Mouse (Mus musculus) ES-Bruce4 (cell line): ENCODE measurements at regions not wholly inside any gene's neighbourhood (a gene's known extent, or its start where the extent isn't known, plus 50 kb on each side); places are given as distances from the start of the nearest gene placed in this dataset.

ENCODE experiments used
- H3K27ac ChIP-seq: 2 replicates; pipeline ENCODE4 v1.5.1; 2012; ENCODE audit warnings: low read length, inconsistent platforms; ENCODE audit not compliant: insufficient read depth
- H3K27me3 ChIP-seq: 2 replicates; pipeline ENCODE4 v1.6.1; 2012; ENCODE audit warnings: mild to moderate bottlenecking, low read length, inconsistent platforms; ENCODE audit not compliant: control insufficient read depth, poor library complexity, insufficient read depth, severe bottlenecking
- H3K36me3 ChIP-seq: 2 replicates; pipeline ENCODE4 v1.6.1; 2012; ENCODE audit warnings: inconsistent platforms, mild to moderate bottlenecking, low read length, moderate library complexity; ENCODE audit not compliant: control insufficient read depth, poor library complexity, insufficient read depth, severe bottlenecking
- H3K4me1 ChIP-seq: one replicate; pipeline ENCODE4 v1.8.1; 2011; ENCODE audit warnings: low read length; ENCODE audit not compliant: control insufficient read depth, insufficient read depth
- H3K4me3 ChIP-seq: 2 replicates; pipeline ENCODE4 v1.5.1; 2011; ENCODE audit warnings: low read depth, mild to moderate bottlenecking, low read length
- H3K9ac ChIP-seq: 2 replicates; pipeline ENCODE4 v1.6.1; 2012; ENCODE audit warnings: low read depth, mild to moderate bottlenecking, inconsistent platforms; ENCODE audit not compliant: poor library complexity, severe bottlenecking
- H3K9me3 ChIP-seq: replicated peaks from 2 replicates; pipeline ENCODE4 v1.6.1; 2012; ENCODE audit warnings: mild to moderate bottlenecking, low read length, inconsistent platforms; ENCODE audit not compliant: control insufficient read depth, poor library complexity, insufficient read depth, severe bottlenecking
- CTCF ChIP-seq: IDR thresholded peaks from one replicate; pipeline ENCODE4 v1.8.1; 2011; ENCODE audit warnings: low read depth, low read length
- EP300 ChIP-seq: IDR thresholded peaks from 2 replicates; pipeline ENCODE4 v1.6.1; 2011; ENCODE audit warnings: low read depth, low read length; ENCODE audit not compliant: insufficient read depth
- POLR2A ChIP-seq: IDR thresholded peaks from one replicate; pipeline ENCODE4 v1.8.1; 2011; ENCODE audit warnings: low read length; ENCODE audit not compliant: insufficient read depth

GRCm38 (mm10) chr1:193721850-193722249 is 351.8 kb upstream of the Camk1g start:
- Histone ChIP-seq H3K27me3 (no peaks in the 10 kb centered on the region), H3K9ac (no peak overlapping the region), H3K4me1 (no peaks in the 10 kb centered on the region), H3K9me3 (peaks cover 5% of the 10 kb centered on the region; the same call in 1 of the 2 replicates), H3K4me3 (no peak overlapping the region), H3K36me3 (no peaks in the 10 kb centered on the region), H3K27ac (no peak overlapping the region)
- TF ChIP-seq CTCF, result no peak
- no peak for TF ChIP-seq POLR2A
- TF ChIP-seq EP300, result no peak

DNA sequence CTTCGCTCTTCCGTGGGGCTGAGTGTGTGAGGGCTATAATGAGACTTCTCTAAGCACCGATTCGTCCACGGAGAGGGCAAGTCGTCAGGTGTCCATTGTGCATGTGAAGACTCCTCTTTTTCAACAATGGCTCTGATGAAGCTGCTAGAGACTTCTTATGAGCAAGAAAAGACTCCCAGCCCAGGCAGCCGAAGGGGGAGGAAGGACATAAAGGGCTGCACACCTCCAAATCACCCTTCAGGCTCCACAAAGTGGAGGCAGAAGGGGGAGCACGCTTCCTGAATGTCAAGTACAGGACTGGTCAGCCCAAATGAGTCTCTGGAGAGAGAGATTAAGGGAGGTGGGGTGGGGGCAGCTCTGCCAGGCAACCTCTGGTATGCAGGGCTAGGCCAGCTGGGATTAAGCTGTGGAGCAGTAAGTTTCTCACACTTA is 350.3 kb upstream of the Camk1g start:
- no peak overlapping the region for H3K9ac ChIP-seq
- peaks cover 5% of the 10 kb centered on the region; the same call in 1 of the 2 replicates for H3K9me3 ChIP-seq
- no peaks in the 10 kb centered on the region for H3K36me3 ChIP-seq
- no peak overlapping the region for H3K4me3 ChIP-seq
- no peaks in the 10 kb centered on the region for H3K27me3 ChIP-seq
- TF ChIP-seq EP300, result no peak
- no peak for TF ChIP-seq POLR2A
- TF ChIP-seq CTCF, result no peak
- no peaks in the 10 kb centered on the region for H3K4me1 ChIP-seq
- no peak overlapping the region for H3K27ac ChIP-seq

DNA sequence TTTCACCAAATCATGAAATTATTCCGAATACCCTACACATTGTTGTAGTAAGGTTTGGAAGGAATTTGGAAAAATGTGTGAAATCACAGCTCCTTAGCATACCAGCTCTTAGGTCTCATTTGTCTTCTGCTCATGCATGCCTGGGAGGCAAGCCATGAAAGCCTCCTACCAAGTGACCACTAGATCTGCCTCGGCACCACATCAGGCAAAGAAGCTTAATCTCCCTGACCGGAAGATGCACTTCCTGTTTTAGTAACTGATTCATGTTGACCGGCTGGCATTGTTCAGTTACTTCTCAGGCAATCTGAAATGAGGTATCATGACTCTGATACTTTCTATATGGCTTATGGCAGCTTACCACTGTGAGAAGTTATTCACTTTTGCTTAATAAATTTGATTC is 345.2 kb upstream of the Camk1g start:
- TF ChIP-seq CTCF (no peak), EP300 (no peak), POLR2A (no peak)
- no peak overlapping the region for H3K9ac ChIP-seq
- H3K9me3 ChIP-seq, result no peaks in the 10 kb centered on the region
- no peaks in the 10 kb centered on the region for H3K27me3 ChIP-seq
- no peaks in the 10 kb centered on the region for H3K4me1 ChIP-seq
- no peak overlapping the region for H3K4me3 ChIP-seq
- no peaks in the 10 kb centered on the region for H3K36me3 ChIP-seq
- H3K27ac ChIP-seq, result no peak overlapping the region

GRCm38 (mm10) chr1:193714631-193715030 is 344.5 kb upstream of the Camk1g start:
- no peak overlapping the region for H3K27ac ChIP-seq
- no peak overlapping the region for H3K9ac ChIP-seq
- no peaks in the 10 kb centered on the region for H3K9me3 ChIP-seq
- no peak for TF ChIP-seq POLR2A
- no peak for TF ChIP-seq CTCF
- TF ChIP-seq EP300, result no peak
- H3K36me3 ChIP-seq, result no peaks in the 10 kb centered on the region
- H3K4me3 ChIP-seq, result no peak overlapping the region
- no peaks in the 10 kb centered on the region for H3K4me1 ChIP-seq
- no peaks in the 10 kb centered on the region for H3K27me3 ChIP-seq

DNA sequence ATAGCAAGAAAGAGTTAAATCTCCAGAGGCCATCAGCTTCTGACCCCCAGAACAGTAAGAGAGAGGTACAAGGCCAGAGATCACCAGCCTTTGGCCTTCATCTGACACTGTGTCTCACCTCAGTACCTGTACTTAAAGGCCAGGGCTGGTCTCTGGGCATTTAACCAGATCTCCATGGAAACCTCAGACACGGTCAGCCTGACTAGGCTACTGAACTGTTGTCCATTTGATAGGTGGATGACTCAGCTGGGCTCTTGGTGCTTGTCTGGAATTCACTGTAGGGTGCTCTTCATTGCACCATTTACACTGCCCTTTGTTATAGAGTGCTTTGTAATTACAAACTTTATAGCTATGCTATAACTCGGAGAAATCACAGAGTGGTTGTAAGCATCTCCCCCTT is 335.1 kb upstream of the Camk1g start:
- Histone ChIP-seq H3K9me3 (no peaks in the 10 kb centered on the region), H3K4me3 (no peak overlapping the region), H3K36me3 (no peaks in the 10 kb centered on the region), H3K27ac (no peak overlapping the region), H3K9ac (no peak overlapping the region), H3K27me3 (no peaks in the 10 kb centered on the region), H3K4me1 (peaks cover 2% of the 10 kb centered on the region)
- TF ChIP-seq EP300, result no peak

GRCm38 (mm10) chr1:193702707-193703419 is 332.8 kb upstream of the Camk1g start:
- no peak overlapping the region for H3K4me3 ChIP-seq

More at GRCm38 (mm10) chr1:193702707-193703419, 332.8 kb upstream of the Camk1g start:
- no peak for TF ChIP-seq EP300
- peak; percentile 49 for TF ChIP-seq CTCF
- TF ChIP-seq POLR2A, result no peak
- Histone ChIP-seq H3K27ac (no peak overlapping the region), H3K36me3 (no peaks in the 10 kb centered on the region), H3K4me1 (peaks cover 2% of the 10 kb centered on the region), H3K27me3 (no peaks in the 10 kb centered on the region), H3K9ac (no peak overlapping the region), H3K9me3 (no peaks in the 10 kb centered on the region)
